Mouse (Mus musculus) forebrain, embryonic 14.5 days (tissue): Measurements from ENCODE around the gene BC030499. TPM values are rescaled to one million over a fixed set of nuclear protein-coding genes. Genes with fewer than 3 reads are reported as not detected.
"Not testable (repeated sequence)": the region's sequence is repeated elsewhere in the genome, so short reads cannot be mapped to it uniquely, and the experiment has no call there.

Experiments used
- ATAC-seq: fragments of 200-750 bp; cut with Nextera tagmentation; 2 replicates; pipeline ENCODE4 v1.8.0; 2017; ENCODE audit warnings: mild to moderate bottlenecking, moderate library complexity
- DNase-seq: peaks from one replicate; pipeline ENCODE4 v3.0.0-alpha.2; 2015; ENCODE audit warnings: low spot score
- H3K27ac ChIP-seq: fragments of 300-500 bp; sonication (generic); 2 replicates; pipeline ENCODE4 v1.5.1; 2014; ENCODE audit warnings: low read depth, mild to moderate bottlenecking, control low read depth, low read length, moderate library complexity
- H3K27me3 ChIP-seq: fragments of 300-500 bp; sonication (generic); replicated peaks from 2 replicates; pipeline ENCODE4 v1.6.1; 2014; ENCODE audit warnings: low read length, control low read depth, mixed read lengths; ENCODE audit not compliant: control insufficient read depth, insufficient read depth
- H3K36me3 ChIP-seq: fragments of 300-500 bp; sonication (generic); 2 replicates; pipeline ENCODE4 v1.6.1; 2014; ENCODE audit warnings: low read length, control low read depth; ENCODE audit not compliant: control insufficient read depth, insufficient read depth
- H3K4me1 ChIP-seq: fragments of 300-500 bp; sonication (generic); 2 replicates; pipeline ENCODE4 v1.6.1; 2014; ENCODE audit warnings: antibody characterized with exemption, low read length, control low read depth; ENCODE audit not compliant: control insufficient read depth, insufficient read depth
- H3K4me2 ChIP-seq: fragments of 300-500 bp; sonication (generic); 2 replicates; pipeline ENCODE4 v1.6.1; 2014; ENCODE audit warnings: mild to moderate bottlenecking, control low read depth, low read length
- H3K4me3 ChIP-seq: fragments of 300-500 bp; sonication (generic); 2 replicates; pipeline ENCODE4 v1.5.1; 2014; ENCODE audit warnings: low read depth, low read length, control low read depth
- H3K9ac ChIP-seq: fragments of 300-500 bp; sonication (generic); 2 replicates; pipeline ENCODE4 v1.6.1; 2014; ENCODE audit warnings: mild to moderate bottlenecking, low read length, control low read depth, moderate library complexity
- H3K9me3 ChIP-seq: fragments of 300-500 bp; sonication (generic); replicated peaks from 2 replicates; pipeline ENCODE4 v1.6.1; 2016; ENCODE audit warnings: low read length, control low read depth, mixed read lengths; ENCODE audit not compliant: control insufficient read depth
- WGBS: fragments of 180-500 bp; shearing (Covaris S2); extraction: QIAGEN DNeasy Blood & Tissue Kit; methylation state at CpG from one replicate; pipeline ENCODE4 v1.1.7; 2014; 5-methylcytosine and 5-hydroxymethylcytosine counted together
- polyA plus RNA-seq: library from polyadenylated mRNA; unstranded; fragments of >200 nt; fragmentation: Nextera tagmentation; extraction: Ambion mirVana; gene quantifications from 2 replicates; pipeline ENCODE4 v1.2.1, GENCODE M21; 2014

The BC030499 gene
- polyA plus RNA-seq, 1 experiment from 2014 or later = 0.19 TPM

- Histone ChIP-seq H3K9me3 (no peaks in the 10 kb centered on the region), H3K9ac (peak within 1 kb of the TSS; percentile 85), H3K27ac (peak within 1 kb of the TSS; percentile 78), H3K27me3 (no peaks in the 10 kb centered on the region), H3K4me3 (peak within 1 kb of the TSS; percentile 79), H3K4me2 (peak within 1 kb of the TSS; percentile 75), H3K36me3 (peaks cover 32% of the 10 kb centered on the region), H3K4me1 (peaks cover 7% of the 10 kb centered on the region; the same call in 1 of the 2 replicates)
- peak; percentile 97 for ATAC-seq
- under 1% methylated on average over 83 of the region's 115 CpGs for WGBS
- DNase-seq = peak; percentile 95
These were observed 29.0 kb upstream of the BC030499 start, which contains the start of gene 2610507B11Rik for GRCm38 (mm10) chr11:78261380-78262352. Gene 2610507B11Rik (plus strand): TSS chr11:78261752.

GRCm38 (mm10) chr11:78262550-78262949 lies 28.1 kb upstream of the BC030499 start:
- Histone ChIP-seq H3K4me2 (peak overlapping the region; percentile 75), H3K9ac (peak overlapping the region; percentile 85; the same call in 1 of the 2 replicates), H3K27me3 (no peaks in the 10 kb centered on the region), H3K9me3 (no peaks in the 10 kb centered on the region), H3K4me3 (peak overlapping the region; percentile 79), H3K27ac (no peak overlapping the region), H3K4me1 (peaks cover 7% of the 10 kb centered on the region; the same call in 1 of the 2 replicates), H3K36me3 (peaks cover 41% of the 10 kb centered on the region)
- 4% methylated on average over 8 of the region's 8 CpGs for WGBS
- no peak for ATAC-seq
- peak; percentile 76 for DNase-seq

- Histone ChIP-seq H3K36me3 (peaks cover 68% of the 10 kb centered on the region), H3K9ac (no peak overlapping the region), H3K4me1 (peaks cover 7% of the 10 kb centered on the region; the same call in 1 of the 2 replicates), H3K27me3 (no peaks in the 10 kb centered on the region), H3K27ac (no peak overlapping the region), H3K4me3 (no peak overlapping the region), H3K4me2 (no peak overlapping the region), H3K9me3 (no peaks in the 10 kb centered on the region)
- whole genome bisulfite sequencing = 95% methylated on average over 6 of the region's 6 CpGs
- no peak for DNase-seq
- ATAC-seq = no peak
These were observed 25.1 kb upstream of the BC030499 start for GRCm38 (mm10) chr11:78265571-78265970.

GRCm38 (mm10) chr11:78271986-78272385 lies 18.7 kb upstream of the BC030499 start:
- no peaks in the 10 kb centered on the region for H3K9me3 ChIP-seq
- H3K27ac ChIP-seq = no peak overlapping the region
- H3K27me3 ChIP-seq = no peaks in the 10 kb centered on the region
- H3K36me3 ChIP-seq = peaks cover 94% of the 10 kb centered on the region
- ATAC-seq (no peak), DNase-seq (no peak)
- H3K9ac ChIP-seq = no peak overlapping the region
- H3K4me1 ChIP-seq = no peaks in the 10 kb centered on the region
- 86% methylated on average over 13 of the region's 13 CpGs for WGBS
- no peak overlapping the region for H3K4me2 ChIP-seq
- no peak overlapping the region for H3K4me3 ChIP-seq

- whole genome bisulfite sequencing = 97% methylated on average over 1 of the region's 1 CpGs
- no peaks in the 10 kb centered on the region for H3K4me1 ChIP-seq
These were observed 15.0 kb upstream of the BC030499 start for GRCm38 (mm10) chr11:78275596-78275995.

DNA sequence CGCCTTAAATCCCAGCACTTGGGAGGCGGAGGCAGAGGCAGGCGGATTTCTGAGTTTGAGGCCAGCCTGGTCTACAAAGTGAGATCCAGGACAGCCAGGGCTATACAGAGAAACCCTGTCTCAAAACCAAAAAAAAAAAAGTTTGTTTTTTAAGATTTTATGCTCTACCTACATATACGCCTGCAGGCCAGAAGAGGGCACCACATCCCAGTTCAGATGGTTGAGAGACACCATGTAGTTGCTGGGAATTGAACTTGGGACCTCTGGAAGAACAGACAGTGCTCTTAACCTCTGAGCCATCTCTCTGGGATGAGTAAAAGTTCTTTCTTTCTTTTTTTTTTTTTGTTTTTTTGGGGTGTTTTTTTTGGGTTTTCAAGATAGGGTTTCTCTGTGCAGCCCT lies 14.5 kb upstream of the BC030499 start:
- not testable (repeated sequence) for H3K4me3 ChIP-seq, DNase-seq, H3K9ac ChIP-seq, H3K4me2 ChIP-seq, H3K4me1 ChIP-seq, H3K9me3 ChIP-seq, H3K27me3 ChIP-seq, ATAC-seq, H3K27ac ChIP-seq
- WGBS = 95% methylated on average over 4 of the region's 4 CpGs
- H3K36me3 ChIP-seq = peaks cover 100% of the 10 kb centered on the region

More at GRCm38 (mm10) chr11:78275596-78275995, 15.0 kb upstream of the BC030499 start:
- no peak overlapping the region for H3K4me3 ChIP-seq
- DNase-seq = no peak
- no peaks in the 10 kb centered on the region for H3K27me3 ChIP-seq
- no peak overlapping the region for H3K27ac ChIP-seq
- no peak overlapping the region for H3K9ac ChIP-seq
- H3K4me2 ChIP-seq = no peak overlapping the region
- H3K36me3 ChIP-seq = peaks cover 97% of the 10 kb centered on the region
- no peaks in the 10 kb centered on the region for H3K9me3 ChIP-seq
- no peak for ATAC-seq

DNA sequence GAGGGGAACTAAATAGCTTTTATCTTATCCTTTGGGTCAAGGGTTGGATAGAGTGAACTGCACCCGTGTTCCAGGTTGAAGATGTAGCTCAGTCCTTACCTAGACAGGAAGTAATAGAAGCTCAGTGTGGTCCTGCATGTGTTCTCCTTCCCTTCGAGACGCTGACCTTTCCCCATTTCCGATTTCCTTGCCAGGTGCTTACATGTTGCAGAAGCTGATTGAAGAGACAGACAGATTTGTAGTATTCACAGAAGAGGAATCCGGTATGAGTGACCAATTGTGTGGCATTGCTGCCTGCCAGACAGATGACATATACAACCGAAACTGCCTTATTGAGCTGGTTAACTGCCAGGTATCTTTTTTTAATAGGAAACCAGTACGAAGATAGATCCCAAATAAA lies 11.8 kb upstream of the BC030499 start:
- Histone ChIP-seq H3K4me1 (no peaks in the 10 kb centered on the region), H3K9me3 (no peaks in the 10 kb centered on the region), H3K9ac (no peak overlapping the region), H3K36me3 (peaks cover 100% of the 10 kb centered on the region), H3K27ac (no peak overlapping the region), H3K4me3 (no peak overlapping the region), H3K4me2 (no peak overlapping the region), H3K27me3 (no peaks in the 10 kb centered on the region)
- WGBS = 95% methylated on average over 7 of the region's 7 CpGs
- DNase-seq (no peak), ATAC-seq (no peak)

- Histone ChIP-seq H3K4me3 (no peak overlapping the region), H3K9me3 (no peaks in the 10 kb centered on the region), H3K4me2 (no peak overlapping the region), H3K4me1 (no peaks in the 10 kb centered on the region), H3K9ac (no peak overlapping the region), H3K27me3 (no peaks in the 10 kb centered on the region), H3K36me3 (peaks cover 100% of the 10 kb centered on the region), H3K27ac (no peak overlapping the region)
- no peak for DNase-seq
- ATAC-seq = no peak
- WGBS = 84% methylated on average over 4 of the region's 4 CpGs
These were observed 11.1 kb upstream of the BC030499 start for GRCm38 (mm10) chr11:78279586-78279985.
